Mouse (Mus musculus) intestine, postnatal 0 days (tissue): ENCODE results near the gene Eif4g1. TPM values are rescaled to one million over a fixed set of nuclear protein-coding genes. Genes with fewer than 3 reads are reported as not detected.

ENCODE experiments used
- ATAC-seq: fragments of 200-750 bp; cut with Nextera tagmentation; 2 replicates; pipeline ENCODE4 v1.8.0; 2017; ENCODE audit warnings: mild to moderate bottlenecking, moderate TSS enrichment, moderate library complexity
- H3K27ac ChIP-seq: fragments of 300-500 bp; sonication (generic); 2 replicates; pipeline ENCODE4 v1.5.1; 2014; ENCODE audit warnings: mild to moderate bottlenecking, low read depth, low read length, moderate library complexity
- H3K27me3 ChIP-seq: fragments of 300-500 bp; sonication (generic); replicated peaks from 2 replicates; pipeline ENCODE4 v1.6.1; 2014; ENCODE audit warnings: low read length, mixed read lengths; ENCODE audit not compliant: control insufficient read depth, insufficient read depth
- H3K36me3 ChIP-seq: fragments of 300-500 bp; sonication (generic); 2 replicates; pipeline ENCODE4 v1.6.1; 2014; ENCODE audit warnings: mild to moderate bottlenecking, moderate library complexity; ENCODE audit not compliant: control insufficient read depth, insufficient read depth
- H3K4me1 ChIP-seq: fragments of 300-500 bp; sonication (generic); replicated peaks from 2 replicates; pipeline ENCODE4 v1.6.1; 2014; ENCODE audit warnings: antibody characterized with exemption, low read length, mixed read lengths; ENCODE audit not compliant: control insufficient read depth, insufficient read depth
- H3K4me2 ChIP-seq: fragments of 300-500 bp; sonication (generic); replicated peaks from 2 replicates; pipeline ENCODE4 v1.6.1; 2014; ENCODE audit warnings: low read depth, mild to moderate bottlenecking, moderate library complexity
- H3K4me3 ChIP-seq: fragments of 300-500 bp; sonication (generic); 2 replicates; pipeline ENCODE4 v1.5.1; 2014; ENCODE audit warnings: low read depth, low read length
- H3K9ac ChIP-seq: fragments of 300-500 bp; sonication (generic); 2 replicates; pipeline ENCODE4 v1.6.1; 2014; ENCODE audit warnings: mild to moderate bottlenecking, low read depth, low read length
- H3K9me3 ChIP-seq: fragments of 300-500 bp; sonication (generic); 2 replicates; pipeline ENCODE4 v1.6.1; 2016; ENCODE audit warnings: mixed run types; ENCODE audit not compliant: control insufficient read depth
- CTCF ChIP-seq: sonication (generic); IDR thresholded peaks from 2 replicates; pipeline ENCODE4 v1.5.1; 2016; ENCODE audit warnings: low read depth, mild to moderate bottlenecking, control low read depth, antibody characterized with exemption, moderate library complexity
- WGBS: fragments of 180-500 bp; shearing (Covaris S2); extraction: QIAGEN DNeasy Blood & Tissue Kit; methylation state at CpG from one replicate; pipeline ENCODE4 v1.1.7; 2014; 5-methylcytosine and 5-hydroxymethylcytosine counted together
- polyA plus RNA-seq: library from polyadenylated mRNA; unstranded; fragments of >200 nt; fragmentation: Nextera tagmentation; extraction: Ambion mirVana; gene quantifications from 2 replicates; pipeline ENCODE4 v1.2.1, GENCODE M21; 2015

The Eif4g1 gene
- polyA plus RNA-seq, 1 experiment from 2014 or later, result 97.8 TPM

DNA sequence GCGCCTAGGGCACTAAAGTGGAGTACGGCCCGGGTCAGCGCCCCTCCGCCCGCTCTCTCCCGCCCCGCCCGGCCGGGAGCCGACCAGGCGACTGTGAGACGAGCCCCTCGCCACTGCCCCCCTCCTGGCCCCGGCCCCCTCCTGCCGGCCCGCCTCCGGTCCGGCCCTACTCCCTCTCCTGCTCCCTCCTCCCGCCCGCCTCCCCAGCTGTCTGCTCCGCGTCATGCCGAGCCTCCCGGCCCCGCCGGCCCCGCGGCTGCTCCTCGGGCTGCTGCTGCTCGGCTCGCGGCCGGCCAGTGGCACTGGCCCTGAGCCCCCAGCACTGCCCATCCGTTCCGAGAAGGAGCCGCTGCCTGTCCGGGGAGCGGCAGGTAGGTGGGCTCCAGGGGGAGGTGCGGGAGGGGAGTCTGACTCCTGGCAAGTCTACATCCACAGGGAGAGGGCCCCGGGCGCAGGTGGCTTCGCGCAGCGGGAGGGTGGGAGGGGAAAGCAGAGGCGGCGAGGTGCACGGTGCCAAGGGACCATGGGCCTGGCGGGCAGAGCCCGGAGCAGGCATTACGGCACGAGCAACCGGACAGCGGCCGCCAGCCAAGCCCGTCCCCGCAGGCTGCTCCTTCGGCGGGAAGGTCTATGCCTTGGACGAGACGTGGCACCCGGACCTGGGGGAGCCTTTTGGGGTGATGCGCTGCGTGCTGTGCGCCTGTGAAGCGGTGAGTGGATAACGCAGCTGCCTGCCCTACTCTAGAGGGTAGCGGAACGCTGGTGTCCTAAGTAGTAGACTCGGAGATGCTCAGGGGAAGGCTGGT, 65.0 kb downstream of the Eif4g1 start, which contains the start of gene Chrd:
TSS of gene Chrd (plus strand) at position 203 of the 806 bp plus-strand sequence.
- Histone ChIP-seq H3K27me3 (peaks cover 29% of the 10 kb centered on the region), H3K9me3 (no peaks in the 10 kb centered on the region), H3K4me3 (peak within 1 kb of the TSS; percentile 61), H3K9ac (peak within 1 kb of the TSS; percentile 58), H3K4me2 (peak within 1 kb of the TSS; percentile 98), H3K4me1 (peaks cover 7% of the 10 kb centered on the region; the same call in 1 of the 2 replicates), H3K36me3 (peaks cover 5% of the 10 kb centered on the region; the same call in 1 of the 2 replicates), H3K27ac (peak within 1 kb of the TSS; percentile 54)
- no peak for TF ChIP-seq CTCF
- WGBS, result under 1% methylated on average over 57 of the region's 70 CpGs
- peak; percentile 37; the same call in 1 of the 2 replicates for ATAC-seq

DNA sequence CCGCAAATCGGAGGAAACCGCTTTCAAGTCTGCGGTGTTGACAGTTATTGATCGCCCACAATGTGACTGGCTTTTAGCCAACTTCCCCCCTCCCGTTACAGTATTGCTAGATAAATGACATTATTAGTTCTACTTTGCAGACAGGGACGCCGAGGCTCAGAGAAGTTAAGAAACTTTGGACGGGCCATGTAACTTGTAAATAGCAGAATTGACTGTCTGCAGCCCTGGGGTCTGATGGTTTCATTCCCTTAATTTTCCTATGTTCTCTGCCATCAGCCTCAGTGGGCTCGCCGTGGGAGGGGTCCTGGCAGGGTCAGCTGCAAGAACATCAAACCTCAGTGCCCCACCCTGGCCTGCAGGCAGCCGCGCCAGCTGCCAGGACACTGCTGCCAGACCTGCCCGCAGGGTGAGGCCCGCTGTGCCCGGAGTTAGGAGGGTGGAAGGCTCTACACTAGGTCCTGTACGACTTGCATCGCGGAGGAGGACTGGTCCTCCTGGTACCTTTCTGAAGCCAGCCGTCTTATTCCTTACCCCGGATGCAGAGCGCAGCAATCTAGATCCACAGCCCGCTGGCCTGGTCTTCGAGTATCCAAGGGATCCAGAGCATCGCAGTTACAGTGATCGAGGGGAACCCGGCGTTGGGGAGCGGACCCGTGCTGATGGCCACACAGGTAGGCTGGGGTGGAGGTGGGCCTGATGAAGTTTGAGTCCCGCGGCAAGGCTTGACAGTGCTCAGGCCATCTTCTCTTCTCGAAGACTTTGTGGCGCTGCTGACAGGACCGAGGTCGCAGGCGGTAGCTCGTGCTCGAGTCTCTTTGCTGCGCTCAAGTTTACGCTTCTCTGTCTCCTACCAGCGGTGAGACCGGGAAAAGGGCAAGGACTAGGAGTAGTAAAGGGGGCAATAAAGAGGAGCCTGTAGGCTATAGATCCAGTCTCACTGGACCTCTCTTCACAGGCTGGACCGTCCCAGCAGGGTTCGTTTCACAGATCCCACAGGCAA, 65.9 kb downstream of the Eif4g1 start, which contains the start of gene Thpo:
TSS of gene Thpo (minus strand) at position 781 of the 1,000 bp plus-strand sequence.
- TF ChIP-seq CTCF, result peak; percentile 43
- Histone ChIP-seq H3K4me3 (peak within 1 kb of the TSS; percentile 61), H3K36me3 (no peaks in the 10 kb centered on the region), H3K27ac (no peak within 1 kb of the TSS), H3K4me2 (peak within 1 kb of the TSS; percentile 98), H3K9ac (peak within 1 kb of the TSS; percentile 58; the same call in 1 of the 2 replicates), H3K4me1 (peaks cover 7% of the 10 kb centered on the region; the same call in 1 of the 2 replicates), H3K27me3 (peaks cover 29% of the 10 kb centered on the region), H3K9me3 (no peaks in the 10 kb centered on the region)
- no peak for ATAC-seq
- WGBS, result 6% methylated on average over 45 of the region's 45 CpGs

DNA sequence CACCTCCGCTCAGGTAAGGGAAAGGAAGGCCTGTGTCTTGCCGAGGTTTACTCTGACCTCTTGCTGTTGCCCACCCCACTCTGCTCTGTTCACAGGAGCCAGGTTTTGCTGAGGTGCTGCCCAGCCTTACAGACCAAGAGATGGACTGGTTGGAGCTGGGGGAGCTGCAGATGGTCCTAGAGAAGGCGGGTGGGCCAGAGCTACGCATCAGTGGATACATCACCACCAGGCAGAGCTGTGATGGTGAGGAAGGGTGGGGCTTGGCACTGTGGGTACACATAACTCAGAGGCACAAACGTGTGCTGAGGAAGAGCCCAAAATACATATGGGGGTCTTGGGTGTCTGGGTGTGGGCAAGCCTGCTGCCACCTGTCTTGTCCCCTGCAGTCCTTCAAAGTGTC, 67.5 kb downstream of the Eif4g1 start:
- Histone ChIP-seq H3K9ac (no peak overlapping the region), H3K4me2 (no peak overlapping the region), H3K27me3 (peaks cover 29% of the 10 kb centered on the region), H3K4me3 (no peak overlapping the region), H3K4me1 (peaks cover 7% of the 10 kb centered on the region; the same call in 1 of the 2 replicates), H3K36me3 (no peaks in the 10 kb centered on the region), H3K9me3 (no peaks in the 10 kb centered on the region), H3K27ac (no peak overlapping the region)
- 72% methylated on average over 5 of the region's 5 CpGs for WGBS
- no peak for ATAC-seq
- no peak for TF ChIP-seq CTCF

DNA sequence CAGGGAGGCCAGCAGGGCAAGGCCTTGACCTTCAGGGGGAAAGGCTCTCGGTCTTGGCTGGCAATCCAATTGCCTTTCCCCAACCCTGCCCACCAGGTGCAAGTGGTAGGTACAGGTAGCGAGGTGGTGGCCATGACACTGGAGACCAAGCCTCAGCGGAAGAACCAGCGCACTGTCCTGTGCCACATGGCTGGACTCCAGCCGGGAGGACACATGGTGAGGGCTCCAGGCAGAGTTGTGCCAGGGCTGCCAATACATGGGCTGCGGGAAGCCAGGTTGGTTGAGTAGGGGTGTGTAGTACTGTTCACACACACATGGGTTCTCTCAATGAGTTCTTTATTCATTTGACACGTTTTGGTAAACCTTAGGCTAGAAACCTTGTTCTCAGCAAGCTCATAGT, 68.1 kb downstream of the Eif4g1 start:
- no peak overlapping the region for H3K9ac ChIP-seq
- no peak for ATAC-seq
- H3K27ac ChIP-seq, result no peak overlapping the region
- H3K4me1 ChIP-seq, result peaks cover 7% of the 10 kb centered on the region; the same call in 1 of the 2 replicates
- WGBS, result 86% methylated on average over 7 of the region's 7 CpGs
- no peaks in the 10 kb centered on the region for H3K36me3 ChIP-seq
- H3K4me3 ChIP-seq, result no peak overlapping the region
- no peaks in the 10 kb centered on the region for H3K9me3 ChIP-seq
- TF ChIP-seq CTCF, result no peak
- H3K27me3 ChIP-seq, result peaks cover 29% of the 10 kb centered on the region
- H3K4me2 ChIP-seq, result no peak overlapping the region

DNA sequence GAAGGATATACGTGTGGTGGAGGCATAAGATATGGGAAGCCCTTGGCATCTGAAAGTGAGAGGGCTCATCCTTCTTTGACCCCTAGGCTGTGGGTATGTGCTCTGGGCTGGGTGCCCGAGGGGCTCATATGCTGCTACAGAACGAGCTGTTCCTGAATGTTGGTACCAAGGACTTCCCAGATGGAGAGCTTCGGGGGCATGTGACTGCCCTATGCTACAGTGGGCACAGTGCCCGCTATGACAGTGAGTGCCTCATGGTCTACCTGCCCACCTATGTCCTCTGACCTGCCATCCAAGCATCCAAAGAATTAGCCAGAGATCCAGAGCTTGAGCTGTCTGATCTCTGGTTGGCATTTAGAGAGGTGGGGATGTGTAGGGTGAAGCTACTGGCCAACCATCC, 68.7 kb downstream of the Eif4g1 start:
- 87% methylated on average over 5 of the region's 5 CpGs for WGBS
- no peak overlapping the region for H3K9ac ChIP-seq

More for the DNA sequence above, 68.7 kb downstream of the Eif4g1 start:
- Histone ChIP-seq H3K4me2 (no peak overlapping the region), H3K27me3 (peaks cover 29% of the 10 kb centered on the region), H3K36me3 (no peaks in the 10 kb centered on the region), H3K9me3 (no peaks in the 10 kb centered on the region), H3K4me3 (no peak overlapping the region), H3K4me1 (peaks cover 7% of the 10 kb centered on the region; the same call in 1 of the 2 replicates), H3K27ac (no peak overlapping the region)
- TF ChIP-seq CTCF, result no peak
- ATAC-seq, result no peak
